Comparison of ENCODE assay signal across 13 mouse cellular contexts in genomic region chr10:67785563-67785962, GRCm38 (mm10).
DNase-seq lines count a peak whose midpoint lies in the region; ATAC-seq and TF ChIP-seq lines count a peak whose summit lies in the region.
"Had no signal": no experiment of that assay in that cellular context is flagged by ENCODE, and none has a peak within 500 bp of the region (broad histone marks: within the 10 kb centered on the region; RNA-seq: fewer than 3 reads in every experiment).

No protein-coding gene starts in this region.

- H3K79me3 ChIP-seq in C2C12 (ENCODE audit: low read depth) = no peaks in the 10 kb centered on the region

- ATAC-seq in lung, embryonic 16.5 days (ENCODE audit: low read depth) = peak; percentile 80
- no peak for ATAC-seq in hindbrain, embryonic 11.5 days (ENCODE audit: low FRiP score)
- ATAC-seq: forebrain, embryonic 14.5 days; intestine, embryonic 15.5 days had no signal

- H3K79me2 ChIP-seq in C2C12 (ENCODE audit: control insufficient read depth, insufficient read depth) = no peaks in the 10 kb centered on the region

- 75% methylated on average over 2 of the region's 2 CpGs for WGBS in heart, embryonic 10.5 days
- WGBS in lung, embryonic 16.5 days = 41% methylated on average over 2 of the region's 2 CpGs
- 76% methylated on average over 2 of the region's 2 CpGs for WGBS in hindbrain, embryonic 11.5 days

- no peak overlapping the region for H3K4me2 ChIP-seq in lung, embryonic 16.5 days (ENCODE audit: low read depth, low read length)
- H3K4me2 ChIP-seq in hindbrain, embryonic 11.5 days (replicated peaks; ENCODE audit: low read depth, low read length) = no peak overlapping the region
- H3K4me2 ChIP-seq: intestine, embryonic 15.5 days; liver, embryonic 15.5 days had no signal

- no peak overlapping the region for H3K27ac ChIP-seq in heart, embryonic 10.5 days
- H3K27ac ChIP-seq in lung, embryonic 16.5 days (ENCODE audit: low read length) = no peak overlapping the region
- no peak overlapping the region for H3K27ac ChIP-seq in hindbrain, embryonic 11.5 days (ENCODE audit: low read depth, low read length)
- H3K27ac ChIP-seq: intestine, embryonic 15.5 days; liver, embryonic 15.5 days had no signal

- no peaks in the 10 kb centered on the region for H3K36me3 ChIP-seq in heart, embryonic 10.5 days
- no peaks in the 10 kb centered on the region for H3K36me3 ChIP-seq in C2C12 (ENCODE audit: control insufficient read depth, insufficient read depth)
- no peaks in the 10 kb centered on the region for H3K36me3 ChIP-seq in lung, embryonic 16.5 days (ENCODE audit: control insufficient read depth, insufficient read depth, low read length)
- no peaks in the 10 kb centered on the region for H3K36me3 ChIP-seq in hindbrain, embryonic 11.5 days (ENCODE audit: control insufficient read depth, insufficient read depth, low read length)
- H3K36me3 ChIP-seq: intestine, embryonic 15.5 days; liver, embryonic 15.5 days had no signal

- H3K9me3 ChIP-seq in heart, embryonic 10.5 days = no peaks in the 10 kb centered on the region
- no peaks in the 10 kb centered on the region for H3K9me3 ChIP-seq in lung, embryonic 16.5 days (ENCODE audit: control insufficient read depth, low read length)
- no peaks in the 10 kb centered on the region for H3K9me3 ChIP-seq in hindbrain, embryonic 11.5 days (ENCODE audit: control insufficient read depth, low read length)
- H3K9me3 ChIP-seq: intestine, embryonic 15.5 days; liver, embryonic 15.5 days had no signal

- TF ChIP-seq CTCF in C2C12 (IDR thresholded peaks at IDR 0.05; ENCODE audit: control insufficient read depth, insufficient read depth, insufficient read length) = no peak

- DNase-seq in heart, adult 8-10 months (ENCODE audit: low spot score) = peak; percentile 70
- DNase-seq in heart, embryonic 10.5 days (ENCODE audit: low spot score) = no peak
- peak; percentile 25 to 53 for DNase-seq in adrenal gland, postnatal 36 days
- no peak for DNase-seq in hindbrain, embryonic 11.5 days (ENCODE audit: low spot score)
- DNase-seq in layer of hippocampus, postnatal 25 days (ENCODE audit: extremely low spot score in 1 of 2, low spot score in 1 of 2) = no peak
- DNase-seq in layer of hippocampus, adult 8-10 months (ENCODE audit: low spot score in 2 of 2) = no peak
- DNase-seq: cerebellum, adult 11-12 months had no signal

- no peak overlapping the region for H3ac ChIP-seq in C2C12 (ENCODE audit: control insufficient read depth, insufficient read length, low read depth)

- H3K9ac ChIP-seq in lung, embryonic 16.5 days (ENCODE audit: low read length) = no peak overlapping the region
- no peak overlapping the region for H3K9ac ChIP-seq in hindbrain, embryonic 11.5 days (ENCODE audit: low read depth, low read length)
- H3K9ac ChIP-seq: intestine, embryonic 15.5 days; liver, embryonic 15.5 days had no signal

- no peaks in the 10 kb centered on the region for H3K27me3 ChIP-seq in heart, embryonic 10.5 days (ENCODE audit: insufficient read depth, poor library complexity, severe bottlenecking)
- no peaks in the 10 kb centered on the region for H3K27me3 ChIP-seq in C2C12 (ENCODE audit: control insufficient read depth, insufficient read depth, insufficient read length)
- no peaks in the 10 kb centered on the region for H3K27me3 ChIP-seq in lung, embryonic 16.5 days (ENCODE audit: control insufficient read depth, insufficient read depth, low read depth, low read length)
- H3K27me3 ChIP-seq in hindbrain, embryonic 11.5 days (ENCODE audit: control insufficient read depth, insufficient read depth, low read length) = no peaks in the 10 kb centered on the region
- H3K27me3 ChIP-seq: CH12.LX; intestine, embryonic 15.5 days; liver, embryonic 15.5 days had no signal

- no peaks in the 10 kb centered on the region for H3K4me1 ChIP-seq in heart, embryonic 10.5 days
- peaks cover 14% of the 10 kb centered on the region for H3K4me1 ChIP-seq in lung, embryonic 16.5 days (replicated peaks; ENCODE audit: control insufficient read depth, insufficient read depth, low read length)
- H3K4me1 ChIP-seq in hindbrain, embryonic 11.5 days (replicated peaks; ENCODE audit: control insufficient read depth, insufficient read depth, low read length) = no peaks in the 10 kb centered on the region
- H3K4me1 ChIP-seq: intestine, embryonic 15.5 days; liver, embryonic 15.5 days had no signal

- H3K4me3 ChIP-seq in heart, embryonic 10.5 days = no peak overlapping the region
- no peak overlapping the region for H3K4me3 ChIP-seq in C2C12 (ENCODE audit: insufficient read depth, poor library complexity, severe bottlenecking)
- no peak overlapping the region for H3K4me3 ChIP-seq in lung, embryonic 16.5 days (ENCODE audit: low read length)
- H3K4me3 ChIP-seq in hindbrain, embryonic 11.5 days (ENCODE audit: low read depth, low read length) = no peak overlapping the region
- H3K4me3 ChIP-seq: intestine, embryonic 15.5 days; liver, embryonic 15.5 days had no signal

TF ChIP-seq in C2C12, 6 proteins besides CTCF, POLR2A, EP300 and RAD21:
- TF ChIP-seq USF1 (IDR thresholded peaks at IDR 0.05; ENCODE audit: low read depth) (no peak), CEBPB (IDR thresholded peaks at IDR 0.05; ENCODE audit: low read depth) (peak; percentile 92), MYOD1 (IDR thresholded peaks at IDR 0.05; ENCODE audit: control insufficient read depth, insufficient read length, low read depth) (no peak), FOSL1 (IDR thresholded peaks at IDR 0.05; ENCODE audit: insufficient read depth, low read length, poor library complexity, severe bottlenecking) (peak; percentile 65), MAX (IDR thresholded peaks at IDR 0.05) (no peak), MYOG (IDR thresholded peaks at IDR 0.05; ENCODE audit: control insufficient read depth, extremely low read depth, insufficient read length) (no peak)

Comparison
In these comparisons a context has a peak if more than half of its experiments do, and no peak if none do; other contexts are left out.
1. DNase-seq: peak in heart, adult 8-10 months (single experiment) and adrenal gland, postnatal 36 days (2 of 2); none in heart, embryonic 10.5 days (single experiment), hindbrain, embryonic 11.5 days (single experiment), layer of hippocampus, postnatal 25 days (0 of 2) and layer of hippocampus, adult 8-10 months (0 of 2).